Mouse (Mus musculus): ENCODE measurements at regions not wholly inside any gene's neighbourhood (a gene's known extent, or its start where the extent isn't known, plus 50 kb on each side); places are given as distances from the start of the nearest gene placed in this dataset.

DNA sequence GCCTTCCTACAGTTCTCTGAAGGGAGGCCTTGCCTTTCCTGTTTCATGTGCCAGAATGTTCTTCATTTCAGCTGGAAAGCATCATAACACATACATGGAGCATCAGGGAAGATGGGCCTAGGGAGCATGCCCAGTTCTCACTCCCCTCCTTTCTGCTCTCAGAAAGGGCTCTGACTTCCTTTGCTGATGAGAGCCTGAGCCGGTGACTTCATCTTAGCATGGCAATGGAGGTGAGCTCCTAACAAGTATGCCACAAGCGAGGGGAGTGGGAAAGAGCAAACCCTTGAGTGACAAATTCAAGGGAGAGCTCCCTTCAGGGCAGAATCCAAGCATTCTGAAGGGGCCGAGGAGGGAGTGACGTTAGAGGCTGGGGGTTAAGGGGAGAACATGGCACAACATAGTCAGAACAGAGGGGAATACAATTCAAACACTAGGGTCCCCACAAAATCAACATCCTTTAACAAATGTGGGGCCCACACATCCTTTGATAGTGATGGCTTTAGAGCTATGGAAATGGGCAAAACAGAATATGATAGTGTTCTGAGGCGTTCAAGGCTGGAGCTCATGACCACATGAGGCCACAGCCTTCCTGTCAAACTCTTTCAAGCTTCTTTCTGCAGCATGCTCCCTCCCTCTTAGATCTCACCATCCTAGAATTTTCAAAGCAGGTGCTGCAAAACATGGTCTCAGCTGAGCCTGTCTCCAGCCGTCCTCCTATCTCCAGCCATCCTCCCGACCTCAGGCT lies 437.4 kb upstream of the 3110018I06Rik start:
- TF ChIP-seq ZC3H11A (IDR thresholded peaks at IDR 0.05; ENCODE audit: borderline replicate concordance, low read depth, low read length), result no peak
- TF ChIP-seq CHD2 (IDR thresholded peaks at IDR 0.05; ENCODE audit: low read depth, low read length), result no peak
- TF ChIP-seq HCFC1 (IDR thresholded peaks at IDR 0.05; ENCODE audit: borderline replicate concordance, insufficient read depth, low read length), result no peak
- TF ChIP-seq MAFK (IDR thresholded peaks at IDR 0.05; ENCODE audit: insufficient read depth, low read depth, low read length), result no peak

Measured in ES-E14 (cell line).